Mouse (Mus musculus) midbrain, embryonic 15.5 days (tissue): ENCODE measurements at regions not wholly inside any gene's neighbourhood (a gene's known extent, or its start where the extent isn't known, plus 50 kb on each side); places are given as distances from the start of the nearest gene placed in this dataset.

Experiments used
- ATAC-seq: fragments of 200-750 bp; cut with Nextera tagmentation; replicated peaks from 2 replicates; pipeline ENCODE4 v1.8.0; 2017; ENCODE audit warnings: moderate TSS enrichment
- H3K27ac ChIP-seq: fragments of 300-500 bp; sonication (generic); 2 replicates; pipeline ENCODE4 v1.5.1; 2015; ENCODE audit warnings: mild to moderate bottlenecking, inconsistent platforms
- H3K27me3 ChIP-seq: fragments of 300-500 bp; sonication (generic); replicated peaks from 2 replicates; pipeline ENCODE4 v1.6.1; 2015; ENCODE audit warnings: inconsistent platforms
- H3K36me3 ChIP-seq: fragments of 300-500 bp; sonication (generic); replicated peaks from 2 replicates; pipeline ENCODE4 v1.6.1; 2015; ENCODE audit warnings: inconsistent platforms
- H3K4me1 ChIP-seq: fragments of 300-500 bp; sonication (generic); 2 replicates; pipeline ENCODE4 v1.6.1; 2015; ENCODE audit warnings: inconsistent platforms
- H3K4me2 ChIP-seq: fragments of 300-500 bp; sonication (generic); 2 replicates; pipeline ENCODE4 v1.6.1; 2015; ENCODE audit warnings: inconsistent platforms, mild to moderate bottlenecking, moderate library complexity
- H3K4me3 ChIP-seq: fragments of 300-500 bp; sonication (generic); 2 replicates; pipeline ENCODE4 v1.5.1; 2015; ENCODE audit warnings: mild to moderate bottlenecking, inconsistent platforms
- H3K9ac ChIP-seq: fragments of 300-500 bp; sonication (generic); 2 replicates; pipeline ENCODE4 v1.6.1; 2015; ENCODE audit warnings: mild to moderate bottlenecking, inconsistent platforms
- H3K9me3 ChIP-seq: fragments of 300-500 bp; sonication (generic); 2 replicates; pipeline ENCODE4 v1.6.1; 2016; ENCODE audit warnings: inconsistent platforms
- WGBS: fragments of 180-500 bp; shearing (Covaris S2); methylation state at CpG from one replicate; pipeline ENCODE4 v1.1.7; 2015; ENCODE audit warnings: mixed read lengths; 5-methylcytosine and 5-hydroxymethylcytosine counted together

DNA sequence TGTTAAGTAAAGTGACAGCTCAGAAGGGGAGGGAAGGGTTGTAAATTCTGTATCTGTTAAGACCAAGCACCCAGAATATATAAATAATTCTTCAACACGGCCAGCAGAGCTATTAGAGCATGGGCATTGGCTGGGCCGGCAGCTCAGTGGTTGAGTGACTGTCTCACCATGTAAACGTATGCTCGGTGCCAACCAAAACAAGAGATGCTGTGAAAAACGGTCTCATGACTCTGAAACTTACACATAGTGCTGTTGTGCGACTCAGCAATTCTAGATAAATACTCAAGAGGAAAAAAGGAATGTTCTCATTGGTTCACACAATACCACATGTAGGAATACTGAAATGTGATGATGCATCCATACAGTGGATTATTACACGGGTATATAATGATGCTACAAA, 111.8 kb downstream of the Gm12689 start:
- ATAC-seq = no peak
- H3K4me1 ChIP-seq = no peaks in the 10 kb centered on the region
- H3K4me3 ChIP-seq = no peak overlapping the region
- H3K36me3 ChIP-seq = no peaks in the 10 kb centered on the region
- no peaks in the 10 kb centered on the region for H3K9me3 ChIP-seq
- H3K27me3 ChIP-seq = no peaks in the 10 kb centered on the region
- WGBS = 86% methylated on average over 7 of the region's 7 CpGs
- no peak overlapping the region for H3K27ac ChIP-seq
- no peak overlapping the region for H3K9ac ChIP-seq
- H3K4me2 ChIP-seq = no peak overlapping the region

DNA sequence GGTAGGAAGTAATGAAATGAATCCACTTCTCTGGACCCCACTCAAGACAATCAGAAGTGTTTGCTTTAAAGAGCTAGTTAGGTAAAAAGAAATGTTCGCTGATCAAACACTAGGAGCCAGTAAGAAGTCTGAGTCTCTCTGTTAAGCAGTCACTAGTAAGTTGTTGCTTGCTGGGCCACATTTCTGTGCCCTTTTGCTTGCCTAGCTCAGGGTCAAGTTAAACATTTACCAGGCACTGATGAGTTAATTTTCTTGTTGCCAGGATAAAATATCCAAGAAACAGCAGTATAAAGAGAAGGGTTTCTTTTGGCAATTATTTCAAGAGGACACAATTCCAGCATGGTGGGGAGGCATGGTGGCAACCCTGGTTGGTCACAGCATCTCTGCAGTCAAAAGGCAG, 127.7 kb downstream of the Gm12689 start:
- ATAC-seq = no peak
- no peaks in the 10 kb centered on the region for H3K4me1 ChIP-seq
- no peak overlapping the region for H3K4me3 ChIP-seq
- WGBS = 79% methylated on average over 1 of the region's 1 CpGs
- no peak overlapping the region for H3K4me2 ChIP-seq
- H3K27ac ChIP-seq = no peak overlapping the region
- H3K9ac ChIP-seq = no peak overlapping the region
- H3K27me3 ChIP-seq = no peaks in the 10 kb centered on the region
- H3K36me3 ChIP-seq = no peaks in the 10 kb centered on the region
- no peaks in the 10 kb centered on the region for H3K9me3 ChIP-seq

GRCm38 (mm10) chr4:99445077-99445754, 149.5 kb downstream of the Gm12689 start:
- H3K4me1 ChIP-seq = no peaks in the 10 kb centered on the region; the same call in 1 of the 2 replicates
- no peaks in the 10 kb centered on the region for H3K9me3 ChIP-seq
- 47% methylated on average over 28 of the region's 28 CpGs for WGBS
- H3K9ac ChIP-seq = peak overlapping the region; percentile 28; the same call in 1 of the 2 replicates
- no peak overlapping the region for H3K27ac ChIP-seq
- H3K36me3 ChIP-seq = no peaks in the 10 kb centered on the region
- H3K27me3 ChIP-seq = 0 out of 2 replicates have a peak, but pooled peaks cover 3% of the 10 kb centered on the region
- ATAC-seq = peak; percentile 85
- peak overlapping the region; percentile 37 for H3K4me3 ChIP-seq
- peak overlapping the region; percentile 56 for H3K4me2 ChIP-seq

DNA sequence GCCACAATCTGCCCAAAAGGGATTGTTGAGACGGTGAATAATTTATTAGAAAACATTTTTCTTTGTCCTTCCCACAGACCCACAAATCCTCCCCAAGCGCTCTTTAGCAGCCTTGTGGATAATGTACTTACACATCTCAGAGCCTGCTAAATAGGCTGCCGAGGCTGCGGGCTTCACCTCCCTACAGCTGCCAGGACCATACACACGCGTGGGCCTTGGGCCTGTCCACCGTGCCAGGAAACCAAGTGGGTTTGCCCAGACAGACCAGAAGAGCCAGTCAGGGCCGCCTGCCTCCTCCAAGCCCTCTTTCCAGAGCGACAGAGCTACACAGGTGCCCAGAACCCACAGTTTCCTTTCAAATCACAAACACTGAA, 150.0 kb downstream of the Gm12689 start:
- Histone ChIP-seq H3K9me3 (no peaks in the 10 kb centered on the region), H3K4me1 (no peaks in the 10 kb centered on the region; the same call in 1 of the 2 replicates), H3K36me3 (no peaks in the 10 kb centered on the region), H3K27me3 (no peaks in the 10 kb centered on the region), H3K27ac (no peak overlapping the region), H3K9ac (no peak overlapping the region), H3K4me3 (peak overlapping the region; percentile 37), H3K4me2 (peak overlapping the region; percentile 56)
- 62% methylated on average over 9 of the region's 9 CpGs for WGBS
- peak; percentile 69 for ATAC-seq

DNA sequence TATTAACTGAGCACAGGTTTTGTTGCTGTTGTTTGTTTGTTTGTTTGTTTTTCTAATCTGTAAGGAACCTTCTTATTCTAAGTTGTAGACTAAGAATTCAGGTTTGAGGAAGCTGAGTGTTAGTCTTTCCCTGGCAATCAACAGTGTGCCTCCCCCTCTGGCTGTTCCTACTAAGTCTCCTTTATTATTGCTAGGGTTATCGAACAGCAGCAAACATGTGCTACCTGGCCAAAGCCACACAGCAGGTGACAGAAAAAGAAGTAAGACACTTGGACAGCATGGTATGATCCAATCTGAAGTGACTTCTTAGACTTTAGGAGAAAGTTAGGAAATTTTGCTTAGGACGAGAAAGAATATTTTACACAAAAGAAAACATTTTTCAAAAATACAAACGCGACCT, 163.3 kb downstream of the Gm12689 start:
- no peaks in the 10 kb centered on the region for H3K9me3 ChIP-seq
- H3K27ac ChIP-seq = no peak overlapping the region
- H3K27me3 ChIP-seq = peaks cover 14% of the 10 kb centered on the region
- peaks cover 11% of the 10 kb centered on the region for H3K4me1 ChIP-seq
- H3K4me3 ChIP-seq = 0 out of 2 replicates have a peak overlapping the region, but pooled peaks have one; percentile 3
- no peak overlapping the region for H3K9ac ChIP-seq
- peak overlapping the region; percentile 39 for H3K4me2 ChIP-seq
- ATAC-seq = peak; percentile 55; the same call in 1 of the 2 replicates
- no peaks in the 10 kb centered on the region for H3K36me3 ChIP-seq
- WGBS = 46% methylated on average over 4 of the region's 4 CpGs

DNA sequence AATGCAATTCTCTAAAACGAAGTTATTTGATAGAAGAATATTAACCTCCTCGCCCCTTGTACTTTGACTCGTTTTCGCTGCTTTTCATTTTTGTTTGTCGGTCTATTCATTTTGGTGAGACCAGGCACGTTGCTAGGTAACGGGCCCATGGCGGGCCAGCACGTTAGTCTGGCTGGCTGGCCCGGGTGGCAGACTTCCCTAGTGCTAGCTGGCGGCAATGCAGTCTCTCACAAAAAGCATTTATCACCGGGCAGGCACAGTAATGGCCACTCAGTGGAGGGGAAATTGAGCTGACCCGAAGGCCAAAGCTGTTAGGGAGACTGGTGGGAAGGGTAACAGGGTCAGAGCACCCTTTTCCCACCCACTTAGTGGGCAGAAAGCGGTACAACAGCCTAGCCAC, 163.7 kb downstream of the Gm12689 start:
- peaks cover 14% of the 10 kb centered on the region for H3K27me3 ChIP-seq
- peak overlapping the region; percentile 3; the same call in 1 of the 2 replicates for H3K4me3 ChIP-seq
- H3K9ac ChIP-seq = no peak overlapping the region
- H3K4me2 ChIP-seq = peak overlapping the region; percentile 39
- ATAC-seq = peak; percentile 96
- peaks cover 11% of the 10 kb centered on the region for H3K4me1 ChIP-seq
- WGBS = 3% methylated on average over 14 of the region's 14 CpGs
- H3K36me3 ChIP-seq = no peaks in the 10 kb centered on the region
- no peaks in the 10 kb centered on the region for H3K9me3 ChIP-seq
- H3K27ac ChIP-seq = peak overlapping the region; percentile 66; the same call in 1 of the 2 replicates

GRCm38 (mm10) chr4:99465493-99465892, 169.8 kb downstream of the Gm12689 start:
- Histone ChIP-seq H3K9ac (no peak overlapping the region), H3K36me3 (no peaks in the 10 kb centered on the region), H3K4me2 (no peak overlapping the region), H3K27me3 (peaks cover 3% of the 10 kb centered on the region; the same call in 1 of the 2 replicates), H3K27ac (no peak overlapping the region), H3K9me3 (no peaks in the 10 kb centered on the region), H3K4me3 (no peak overlapping the region), H3K4me1 (no peaks in the 10 kb centered on the region)
- 72% methylated on average over 9 of the region's 9 CpGs for WGBS
- no peak for ATAC-seq

- Histone ChIP-seq H3K27ac (no peak overlapping the region), H3K9ac (no peak overlapping the region), H3K27me3 (no peaks in the 10 kb centered on the region; the same call in 1 of the 2 replicates), H3K9me3 (no peaks in the 10 kb centered on the region), H3K4me1 (0 out of 2 replicates have a peak, but pooled peaks cover 9% of the 10 kb centered on the region), H3K4me2 (no peak overlapping the region), H3K36me3 (no peaks in the 10 kb centered on the region), H3K4me3 (no peak overlapping the region)
- ATAC-seq = peak; percentile 27; the same call in 1 of the 2 replicates
- WGBS = 20% methylated on average over 11 of the region's 11 CpGs
Observed at GRCm38 (mm10) chr4:99475701-99476218, 180.1 kb downstream of the Gm12689 start.

DNA sequence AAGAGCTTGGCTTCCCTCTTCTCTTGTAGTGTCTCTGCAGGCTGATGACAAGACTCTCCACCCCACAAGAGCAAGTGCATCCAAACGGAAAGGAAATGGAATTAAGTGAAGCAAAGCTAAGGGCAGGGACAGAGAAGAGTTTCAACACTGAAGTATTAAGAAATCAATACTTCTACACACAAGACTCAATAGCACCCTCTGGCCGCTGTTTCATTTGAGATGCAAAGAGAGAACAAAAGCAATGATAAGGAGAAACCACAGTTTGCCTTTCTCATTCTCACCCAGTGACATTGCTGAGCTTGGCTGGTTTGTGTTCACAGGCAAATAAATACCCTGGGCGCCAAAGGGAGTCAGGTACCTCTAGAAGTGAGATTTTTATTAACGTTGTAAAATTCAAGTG, 171.8 kb upstream of the Foxd3 start:
- no peaks in the 10 kb centered on the region for H3K9me3 ChIP-seq
- H3K36me3 ChIP-seq = no peaks in the 10 kb centered on the region
- no peak overlapping the region for H3K9ac ChIP-seq
- H3K27ac ChIP-seq = no peak overlapping the region
- no peak for ATAC-seq
- no peaks in the 10 kb centered on the region for H3K27me3 ChIP-seq
- no peaks in the 10 kb centered on the region for H3K4me1 ChIP-seq
- H3K4me3 ChIP-seq = no peak overlapping the region
- no peak overlapping the region for H3K4me2 ChIP-seq
- 70% methylated on average over 4 of the region's 4 CpGs for WGBS

DNA sequence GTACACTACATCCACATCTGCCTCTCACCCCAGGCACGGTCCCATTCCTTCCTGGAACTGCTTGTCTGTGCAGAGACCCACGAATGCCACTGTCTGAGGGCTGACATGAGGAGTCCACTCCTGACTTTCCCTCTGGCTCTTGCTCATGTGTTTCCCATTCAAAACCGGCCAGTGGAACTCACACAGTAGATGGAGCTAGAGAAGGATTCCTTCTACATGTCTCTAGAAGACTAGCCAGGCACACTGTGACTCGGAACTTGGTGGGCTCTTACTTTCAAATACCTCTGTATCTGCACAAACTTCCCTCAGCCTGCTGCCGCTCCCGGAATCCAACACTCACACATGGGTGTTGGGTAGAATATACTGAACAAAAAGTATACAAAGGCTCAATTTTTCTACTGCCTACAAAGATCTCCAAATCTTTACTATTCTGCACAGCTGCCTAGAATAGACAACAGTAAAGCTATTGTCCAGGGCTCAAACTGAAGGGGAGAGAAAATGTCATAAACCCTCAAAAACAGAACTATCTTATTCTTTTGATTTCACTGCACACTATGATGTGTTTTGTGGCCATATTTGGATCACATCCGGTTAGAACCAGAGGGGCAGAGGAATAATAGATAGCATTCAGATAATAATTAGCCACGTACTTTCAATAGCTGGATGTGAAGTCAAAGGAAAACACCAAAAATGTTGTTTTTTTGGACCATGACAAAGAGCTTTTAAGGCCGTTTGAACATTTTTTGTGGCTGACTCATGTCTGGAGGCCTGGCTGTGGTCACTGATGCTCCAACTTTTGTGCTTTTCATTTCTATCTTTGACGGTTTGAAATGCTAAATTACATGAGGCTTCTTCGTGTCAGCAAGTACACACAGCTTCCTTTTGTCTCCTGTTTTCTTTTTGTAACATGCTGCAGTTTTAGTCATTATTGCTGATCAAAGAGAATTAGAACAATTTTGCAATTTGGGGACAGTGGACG, 164.3 kb upstream of the Foxd3 start:
- no peak overlapping the region for H3K4me3 ChIP-seq
- 79% methylated on average over 12 of the region's 12 CpGs for WGBS
- H3K4me1 ChIP-seq = no peaks in the 10 kb centered on the region
- H3K9ac ChIP-seq = no peak overlapping the region
- H3K9me3 ChIP-seq = no peaks in the 10 kb centered on the region
- no peak overlapping the region for H3K27ac ChIP-seq
- H3K4me2 ChIP-seq = no peak overlapping the region
- no peak for ATAC-seq
- no peaks in the 10 kb centered on the region for H3K36me3 ChIP-seq
- no peaks in the 10 kb centered on the region for H3K27me3 ChIP-seq

- no peaks in the 10 kb centered on the region for H3K27me3 ChIP-seq
- H3K4me1 ChIP-seq = no peaks in the 10 kb centered on the region
- ATAC-seq = no peak
Observed at GRCm38 (mm10) chr4:99503221-99503744, 152.8 kb upstream of the Foxd3 start.

GRCm38 (mm10) chr4:99511993-99512392, 144.1 kb upstream of the Foxd3 start:
- H3K27me3 ChIP-seq = no peaks in the 10 kb centered on the region
- H3K27ac ChIP-seq = no peak overlapping the region
- no peaks in the 10 kb centered on the region for H3K36me3 ChIP-seq
- no peak for ATAC-seq
- H3K9me3 ChIP-seq = no peaks in the 10 kb centered on the region
- H3K4me1 ChIP-seq = no peaks in the 10 kb centered on the region
- no peak overlapping the region for H3K9ac ChIP-seq
- no peak overlapping the region for H3K4me2 ChIP-seq
- WGBS = 32% methylated on average over 6 of the region's 6 CpGs
- no peak overlapping the region for H3K4me3 ChIP-seq

More at GRCm38 (mm10) chr4:99503221-99503744, 152.8 kb upstream of the Foxd3 start:
- no peak overlapping the region for H3K4me3 ChIP-seq
- no peak overlapping the region for H3K9ac ChIP-seq
- no peak overlapping the region for H3K27ac ChIP-seq
- no peaks in the 10 kb centered on the region for H3K36me3 ChIP-seq
- 55% methylated on average over 10 of the region's 10 CpGs for WGBS
- H3K4me2 ChIP-seq = no peak overlapping the region
- no peaks in the 10 kb centered on the region for H3K9me3 ChIP-seq
